Mouse (Mus musculus): ENCODE measurements around the gene Ren1. TPM values are rescaled to one million over a fixed set of nuclear protein-coding genes. Genes with fewer than 3 reads are reported as not detected.
"Not testable (repeated sequence)": the region's sequence is repeated elsewhere in the genome, so short reads cannot be mapped to it uniquely, and the experiment has no call there.

Gene Ren1
- total RNA-seq, 2 experiments from 2014 or later = 0.20 TPM; not detected in 1

DNA sequence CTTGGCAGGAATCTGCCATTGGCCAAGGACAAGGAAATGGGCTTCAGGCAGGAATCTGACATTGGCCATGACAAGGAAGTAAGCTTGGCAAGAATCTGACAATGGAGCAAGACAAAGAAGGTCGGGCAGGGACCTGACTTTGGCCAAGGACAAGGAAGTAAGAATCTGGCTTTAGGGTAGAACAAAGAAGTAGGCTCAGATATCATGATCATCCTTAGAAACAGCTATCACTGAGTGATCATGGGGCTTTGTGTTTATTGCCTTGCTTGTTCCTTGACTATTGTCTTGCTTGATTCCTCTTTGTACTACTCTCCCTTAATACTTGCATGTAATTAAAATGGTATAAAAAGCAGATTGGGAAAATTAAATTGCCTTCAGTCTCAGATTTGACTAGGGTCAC, 9.9 kb upstream of the Ren1 start:
- not testable (repeated sequence) for DNase-seq (ENCODE audit: low spot score in 2 of 2)

DNA sequence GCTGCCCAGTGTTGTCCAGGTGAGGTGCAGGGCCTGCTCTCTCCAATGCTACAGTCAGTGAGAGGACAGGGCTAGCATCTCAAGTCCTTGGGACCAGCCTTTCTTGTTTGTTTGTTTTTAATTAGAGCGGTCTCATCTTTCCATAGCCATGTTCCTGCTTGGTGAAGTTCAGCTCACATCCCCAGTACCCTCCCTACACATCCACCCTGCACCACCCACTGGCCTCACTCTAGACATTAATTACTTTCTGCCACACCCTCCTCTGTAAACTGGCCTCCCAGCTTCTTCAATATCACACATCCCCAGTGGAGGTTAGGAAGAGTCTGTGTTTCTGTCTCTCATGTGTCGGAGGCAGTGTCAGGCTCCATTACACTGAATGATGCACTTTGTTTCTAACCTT, 6.0 kb upstream of the Ren1 start:
- no peak for DNase-seq (ENCODE audit: low spot score in 2 of 2)

DNA sequence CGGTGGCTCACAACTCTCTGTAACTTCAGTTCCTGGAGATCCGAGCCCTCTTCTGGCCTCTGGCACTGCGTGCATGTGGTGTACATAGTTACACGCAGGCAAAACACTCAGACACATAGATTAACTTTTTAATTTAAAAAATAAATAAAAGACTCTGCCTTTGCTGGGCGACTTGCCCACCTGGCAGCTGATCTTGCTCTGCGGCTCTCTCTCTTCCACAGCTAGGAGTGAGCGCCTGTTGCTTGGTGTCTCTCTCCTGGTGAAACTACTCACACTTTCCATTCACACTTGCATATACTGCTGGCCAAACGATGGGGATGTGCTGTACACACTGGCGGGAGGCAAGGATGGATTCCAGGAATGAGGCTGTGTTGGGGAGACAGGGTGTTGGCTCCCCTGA, 3.8 kb upstream of the Ren1 start:
- DNase-seq (ENCODE audit: low spot score in 2 of 2) = no peak

DNA sequence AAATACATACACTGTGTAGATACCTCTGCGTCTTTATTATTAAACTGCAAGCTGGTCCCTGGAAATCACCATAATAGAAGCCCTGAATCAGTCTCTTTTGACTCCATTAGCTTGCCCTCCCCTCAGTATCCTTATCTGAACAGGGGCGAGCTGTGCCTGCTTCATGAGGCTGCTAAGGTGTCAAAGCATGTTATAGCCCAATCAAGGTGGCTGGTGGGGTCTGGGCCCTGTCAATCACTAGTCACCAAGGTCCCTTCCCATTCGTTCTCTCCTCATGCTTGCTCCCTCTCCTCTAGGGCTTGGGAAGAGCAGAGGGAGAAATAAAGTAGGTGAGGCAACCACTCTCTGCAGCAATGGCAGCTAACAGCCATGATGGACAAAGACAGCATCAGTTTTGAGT, 3.1 kb upstream of the Ren1 start:
- no peak for DNase-seq (ENCODE audit: low spot score in 2 of 2)

DNA sequence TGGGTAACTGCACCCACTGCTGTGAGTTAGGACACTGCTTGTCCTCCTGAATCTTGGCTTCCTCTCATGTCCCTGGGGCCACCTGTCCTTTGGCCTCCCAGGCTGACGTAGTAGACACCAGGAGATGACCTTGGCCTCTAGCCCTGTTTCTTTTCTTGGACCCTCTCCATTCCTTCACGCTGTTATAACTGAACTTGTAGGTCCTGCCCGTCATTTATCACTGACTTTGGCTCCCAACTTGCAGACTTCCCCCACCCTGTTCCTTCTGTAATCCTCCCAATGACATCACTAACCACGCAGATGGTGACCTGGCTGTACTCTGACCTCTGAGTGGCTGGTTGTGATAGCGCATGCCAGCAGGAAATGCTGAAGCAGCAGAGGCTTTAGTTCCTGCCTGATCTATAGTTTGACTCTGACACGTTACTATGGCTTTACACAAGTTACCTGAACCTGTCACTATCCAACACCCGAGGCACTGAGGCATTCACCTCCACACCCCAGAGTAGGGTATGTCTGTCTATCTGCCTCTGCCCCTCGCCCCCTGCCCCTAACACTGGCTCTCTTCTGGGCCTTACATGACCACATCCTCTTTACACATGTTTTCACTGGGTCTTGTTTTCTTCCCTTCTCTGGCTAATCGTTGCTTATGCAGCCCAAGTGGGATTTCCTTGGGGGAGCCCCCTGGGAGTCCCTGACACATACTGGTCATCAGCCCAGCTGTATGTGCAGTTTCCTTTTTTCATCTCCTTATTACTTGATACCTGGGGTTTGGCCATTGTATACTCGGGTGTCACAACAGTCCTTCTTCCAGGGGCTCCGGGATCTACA, 2.4 kb upstream of the Ren1 start:
- DNase-seq (ENCODE audit: low spot score in 2 of 2) = no peak

DNA sequence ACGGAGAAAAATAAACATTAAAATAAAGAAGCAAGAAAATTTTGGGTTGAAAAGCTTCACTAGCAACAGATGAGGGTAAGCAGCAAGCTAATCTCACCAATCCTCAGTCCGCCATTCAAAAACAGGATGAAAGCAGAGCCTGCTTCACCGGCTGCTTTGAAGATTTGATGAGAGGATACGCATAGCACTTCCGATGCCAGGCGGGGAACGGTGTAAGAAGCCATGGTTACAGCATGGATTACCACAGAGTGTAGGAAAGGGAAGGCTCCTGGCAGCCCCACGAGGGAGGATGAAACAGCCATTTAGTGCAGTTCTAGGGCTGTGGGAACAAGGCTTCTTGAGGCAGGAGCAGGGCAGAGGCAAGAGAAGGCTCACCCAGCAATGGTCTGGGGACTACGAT, 1.5 kb downstream of the Ren1 start:
- peak in 1 of 2 experiments; percentile 29 for DNase-seq (ENCODE audit: low spot score in 2 of 2)

DNA sequence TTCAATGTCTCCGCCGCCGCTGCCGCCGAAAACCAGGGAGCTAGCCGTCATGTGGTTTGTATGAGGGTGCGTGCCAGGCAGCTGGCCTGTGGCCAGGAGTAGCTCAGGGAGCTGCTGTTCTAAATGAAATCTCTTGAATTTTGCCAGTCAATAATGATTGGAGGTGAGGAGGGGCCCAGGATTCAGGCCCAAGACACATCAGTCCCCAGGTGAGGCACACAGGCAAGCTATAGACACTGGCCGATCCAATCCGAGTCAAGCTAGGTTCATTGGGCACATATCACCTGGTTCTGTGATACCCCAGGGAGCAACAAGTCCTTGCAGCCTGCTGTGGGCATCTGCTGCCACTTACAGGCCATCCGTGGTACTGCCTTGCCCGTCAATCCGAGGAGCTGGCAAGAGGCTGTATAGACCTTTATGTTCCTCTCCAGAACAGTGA, 3.1 kb downstream of the Ren1 start:
- peak; percentile 71 to 89 for DNase-seq (ENCODE audit: low spot score in 2 of 2)

DNA sequence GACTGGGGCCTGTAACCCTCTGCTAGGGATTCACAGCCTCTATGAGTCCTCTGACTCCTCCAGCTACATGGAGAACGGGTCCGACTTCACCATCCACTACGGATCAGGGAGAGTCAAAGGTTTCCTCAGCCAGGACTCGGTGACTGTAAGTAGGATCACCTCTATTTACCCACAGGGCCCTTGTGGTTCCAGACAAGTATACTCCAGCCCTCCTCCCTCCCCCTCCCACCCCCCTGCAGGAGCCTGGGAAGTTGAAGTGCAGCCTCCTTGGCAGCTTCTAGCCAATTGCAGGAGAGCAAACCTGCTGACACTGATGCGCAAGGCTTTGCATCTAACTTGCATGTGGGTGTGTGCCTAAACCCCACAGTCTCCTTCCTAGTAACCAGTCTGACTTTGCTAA, 5.2 kb downstream of the Ren1 start:
- no peak for DNase-seq (ENCODE audit: low spot score in 2 of 2)

DNA sequence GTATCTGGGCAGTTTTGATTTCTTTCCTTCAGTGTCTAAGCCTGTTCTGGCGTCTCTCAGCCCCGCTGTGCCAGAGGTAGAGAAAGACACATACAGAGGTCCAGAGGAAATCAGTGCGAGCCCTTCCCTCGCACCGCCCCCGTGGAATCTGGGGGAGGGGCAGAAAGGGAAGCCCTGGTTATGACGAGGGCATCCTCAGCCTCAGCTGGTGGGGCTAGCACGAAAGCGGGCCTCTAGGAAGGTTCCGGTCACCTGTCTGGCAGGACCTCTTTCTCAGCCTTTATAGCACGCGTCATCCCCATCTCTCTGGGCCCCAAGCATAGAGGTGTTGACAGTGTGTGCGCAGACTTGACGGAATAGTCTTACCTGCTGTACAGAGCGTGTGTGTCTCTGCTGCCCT, 5.6 kb downstream of the Ren1 start:
- no peak for DNase-seq (ENCODE audit: low spot score in 2 of 2)

DNA sequence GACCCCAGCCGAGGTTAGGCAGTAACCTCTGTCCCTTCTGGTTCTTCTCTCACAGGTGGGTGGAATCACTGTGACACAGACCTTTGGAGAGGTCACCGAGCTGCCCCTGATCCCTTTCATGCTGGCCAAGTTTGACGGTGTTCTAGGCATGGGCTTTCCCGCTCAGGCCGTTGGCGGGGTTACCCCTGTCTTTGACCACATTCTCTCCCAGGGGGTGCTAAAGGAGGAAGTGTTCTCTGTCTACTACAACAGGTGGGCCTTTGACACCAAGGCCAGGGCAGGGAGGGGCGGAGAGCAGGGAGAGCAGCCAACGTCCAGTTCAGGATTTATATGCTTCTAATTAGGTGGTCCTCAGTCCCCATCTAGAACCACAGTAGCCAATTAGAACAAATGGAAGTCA, 6.0 kb downstream of the Ren1 start:
- no peak for DNase-seq (ENCODE audit: low spot score in 2 of 2)

DNA sequence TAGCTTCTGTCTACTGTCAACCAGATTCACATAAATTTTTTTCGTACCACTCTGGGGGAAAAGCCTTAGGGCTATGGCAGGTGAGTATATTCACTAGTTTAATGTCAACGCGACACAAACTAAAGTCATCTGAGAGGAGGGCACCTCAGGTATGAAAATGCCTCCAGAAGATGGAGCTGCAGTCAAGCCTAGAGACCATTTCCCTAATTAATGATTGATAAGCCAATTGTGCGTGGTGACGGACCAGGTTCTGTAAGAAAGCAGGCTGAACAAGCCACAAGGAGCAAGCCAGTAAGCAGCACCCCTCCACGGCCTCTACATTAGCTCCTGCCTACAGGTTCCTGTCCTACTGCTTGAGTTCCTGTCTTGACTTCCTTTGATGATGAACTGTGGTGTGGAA, 10.7 kb downstream of the Ren1 start:
- no peak for DNase-seq (ENCODE audit: low spot score in 2 of 2)

DNA sequence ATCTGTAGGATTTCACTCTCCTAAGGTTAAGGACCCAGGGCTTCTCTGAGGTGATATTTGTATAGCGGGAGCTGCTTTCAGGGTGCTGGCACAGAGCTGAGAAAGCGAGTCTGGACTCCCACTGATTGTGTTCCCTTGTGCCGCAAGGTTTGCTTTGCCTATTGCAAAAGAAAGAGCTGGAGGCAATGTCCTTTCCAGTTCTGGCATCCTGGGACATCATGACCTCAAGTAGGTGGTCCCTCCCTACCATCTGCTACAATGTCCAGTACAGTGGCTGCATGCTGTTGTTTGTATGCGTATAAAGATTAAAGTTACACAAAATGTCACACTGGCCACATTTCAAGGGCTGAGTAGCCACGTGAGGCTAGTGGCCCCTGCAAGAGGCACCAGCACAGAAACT, 11.8 kb downstream of the Ren1 start:
- no peak for DNase-seq (ENCODE audit: low spot score in 2 of 2)

DNA sequence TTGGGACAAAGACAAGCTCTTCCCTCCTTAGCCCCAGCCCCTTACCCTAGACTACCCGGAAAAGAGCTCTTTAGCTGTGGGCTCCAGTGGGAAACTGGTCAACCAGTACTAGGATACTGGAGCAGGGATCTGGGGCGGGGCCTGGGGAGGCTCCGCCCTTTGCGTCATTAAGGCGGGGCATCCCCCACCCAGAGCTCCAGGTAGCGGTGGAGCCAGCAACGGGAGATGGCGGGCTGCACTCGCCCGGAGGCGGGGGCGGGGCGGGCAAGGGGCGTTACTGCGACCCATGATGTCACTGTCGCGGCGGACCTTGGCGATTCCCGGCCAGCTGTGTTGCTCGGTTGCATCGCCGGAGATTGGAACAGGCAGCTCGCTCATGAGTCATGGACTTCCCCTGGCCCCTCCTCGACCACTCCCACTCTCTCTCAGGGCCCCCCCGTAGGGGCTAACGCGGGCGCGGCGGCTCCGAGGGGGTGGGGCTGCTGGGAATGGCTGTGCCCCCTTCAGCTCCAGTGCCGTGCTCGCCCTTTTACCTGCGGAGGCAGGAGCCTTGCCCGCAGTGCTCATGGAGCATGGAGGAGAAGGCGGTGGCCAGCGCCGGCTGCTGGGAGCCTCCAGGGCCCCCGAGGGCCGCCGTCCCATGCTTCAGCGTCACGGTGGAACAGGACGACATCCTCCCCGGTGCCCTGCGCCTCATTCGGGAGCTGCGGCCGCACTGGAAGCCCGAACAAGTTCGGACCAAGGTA, 13.1 kb downstream of the Ren1 start, which contains the start of gene Etnk2:
Gene Etnk2, plus strand, starts transcription at position 297 of the 746 bp plus-strand sequence.
- peak; percentile 40 to 53 for DNase-seq (ENCODE audit: low spot score in 2 of 2)

DNA sequence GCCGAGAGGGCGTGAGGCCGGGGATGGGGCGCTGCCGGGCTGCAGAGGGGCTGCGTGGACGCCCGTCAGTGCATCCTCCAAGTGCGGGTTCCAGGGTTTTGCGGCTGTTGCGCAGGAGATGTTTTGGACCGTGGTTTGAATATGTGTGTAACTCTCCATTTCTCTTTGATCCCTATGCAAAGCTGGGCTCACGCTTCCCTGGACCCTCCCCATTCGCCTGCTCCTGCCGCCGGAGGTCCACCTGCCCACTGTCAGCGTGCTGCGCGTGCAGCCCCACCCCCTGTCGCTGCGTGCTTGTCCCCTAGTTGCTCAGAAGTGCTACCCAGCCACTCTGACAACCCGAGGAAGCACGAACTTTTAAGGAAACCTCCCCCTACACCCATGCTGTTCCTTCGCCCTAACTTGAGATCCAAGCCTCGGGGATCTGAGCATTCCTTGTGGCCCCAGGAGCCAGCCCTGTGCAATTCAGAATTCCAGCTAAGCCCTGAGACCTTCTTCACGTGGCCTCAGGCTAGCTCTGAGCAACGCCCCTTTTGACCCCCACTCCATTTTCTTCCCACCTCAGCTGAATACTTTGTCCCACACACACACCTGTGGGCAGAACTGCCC, 13.8 kb downstream of the Ren1 start:
- no peak for DNase-seq (ENCODE audit: low spot score in 2 of 2)

DNA sequence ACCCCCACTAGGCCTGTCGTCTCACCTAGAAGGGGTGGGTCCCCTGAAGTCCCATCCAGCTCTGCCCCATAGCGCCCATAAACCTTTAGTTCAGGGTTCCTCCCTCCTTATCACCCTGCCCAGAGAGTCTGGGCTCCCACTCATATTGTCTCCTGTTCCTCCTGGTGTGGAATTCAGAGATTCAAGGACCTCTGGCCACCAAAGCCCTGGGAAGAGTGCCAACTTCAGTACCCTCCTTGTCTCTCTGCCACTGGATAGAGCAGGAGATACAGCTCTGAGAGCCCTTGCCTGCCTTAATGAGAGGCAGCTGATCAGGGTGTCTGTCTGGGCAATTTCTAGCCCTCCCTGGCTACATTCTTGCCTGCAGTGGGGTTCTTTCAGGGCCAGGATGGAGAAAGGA, 14.6 kb downstream of the Ren1 start:
- DNase-seq (ENCODE audit: low spot score in 2 of 2) = no peak

DNA sequence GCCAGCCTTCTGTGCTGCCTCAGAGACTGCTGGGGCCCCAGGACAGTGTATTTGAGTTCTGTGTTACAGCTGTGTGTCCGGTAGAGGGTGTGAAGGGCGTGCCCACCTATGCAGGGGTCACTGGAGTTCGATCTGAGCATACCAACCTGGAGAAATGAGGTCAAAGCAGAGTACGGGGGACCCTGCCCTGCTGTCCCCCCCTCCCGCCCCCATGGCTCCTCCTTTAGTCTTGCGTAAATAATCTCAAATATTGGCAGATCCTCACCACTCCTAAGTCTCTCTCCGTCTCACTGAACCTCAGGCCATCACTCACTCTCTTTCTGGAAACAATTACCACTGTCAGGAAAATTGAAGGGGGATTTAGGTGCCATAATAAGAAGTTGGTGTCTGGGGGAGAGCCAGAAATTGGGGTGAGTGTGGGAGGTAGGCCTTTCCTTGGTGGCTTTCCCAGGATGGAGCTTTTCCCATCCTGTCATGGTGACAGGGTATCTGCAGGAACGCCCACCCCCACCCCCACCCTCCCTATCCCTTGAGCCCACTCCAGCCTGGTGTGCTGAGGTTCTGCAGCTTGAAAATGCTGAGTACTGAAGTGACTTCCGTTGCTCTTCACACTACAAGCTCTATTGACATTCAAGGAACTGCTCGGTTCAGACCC, 16.8 kb downstream of the Ren1 start:
- no peak for DNase-seq (ENCODE audit: low spot score in 2 of 2)

DNA sequence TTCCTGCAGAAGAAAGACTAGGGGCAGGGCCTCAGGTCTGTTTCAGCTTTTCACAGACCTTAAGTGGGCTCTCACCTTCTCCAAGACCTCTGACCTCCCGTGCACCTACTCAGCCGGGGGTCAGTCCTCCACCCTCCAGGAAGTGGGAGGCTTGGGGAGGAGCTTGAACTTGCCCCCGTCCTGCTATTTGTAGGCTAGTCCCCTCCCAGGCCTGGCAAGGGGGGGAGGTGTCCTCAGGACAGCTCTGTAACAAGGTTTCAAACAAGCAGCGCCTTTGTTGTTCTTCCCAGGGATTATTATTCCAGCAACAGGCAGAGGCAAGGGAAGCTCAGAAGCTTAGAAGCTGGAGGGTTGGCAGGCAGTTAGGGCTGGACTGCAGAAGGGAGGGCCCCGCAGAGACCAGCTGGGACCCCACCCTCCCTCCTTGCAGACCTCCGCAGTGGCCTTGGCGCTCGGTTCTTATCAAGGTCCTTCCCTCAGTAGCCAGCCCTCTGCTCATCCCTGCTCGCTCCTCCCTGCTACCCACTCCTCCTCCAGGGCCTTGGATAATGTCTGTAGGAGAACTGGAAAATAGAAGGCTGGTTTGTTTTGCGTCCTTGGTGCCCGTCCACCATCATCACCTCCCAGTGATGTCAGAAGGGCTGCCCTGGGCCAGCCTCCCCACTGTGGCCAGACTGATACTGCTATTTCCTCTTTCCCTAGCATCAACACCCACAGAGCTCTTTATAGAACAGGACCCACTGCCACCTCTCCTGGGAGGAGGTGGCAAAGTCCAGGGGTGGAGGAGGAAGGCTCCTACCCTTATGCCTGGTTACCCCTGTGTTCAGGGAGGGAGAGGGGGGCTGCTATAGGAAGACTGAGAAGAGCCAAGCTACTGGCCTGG, 17.5 kb downstream of the Ren1 start:
- no peak for DNase-seq (ENCODE audit: low spot score in 2 of 2)

DNA sequence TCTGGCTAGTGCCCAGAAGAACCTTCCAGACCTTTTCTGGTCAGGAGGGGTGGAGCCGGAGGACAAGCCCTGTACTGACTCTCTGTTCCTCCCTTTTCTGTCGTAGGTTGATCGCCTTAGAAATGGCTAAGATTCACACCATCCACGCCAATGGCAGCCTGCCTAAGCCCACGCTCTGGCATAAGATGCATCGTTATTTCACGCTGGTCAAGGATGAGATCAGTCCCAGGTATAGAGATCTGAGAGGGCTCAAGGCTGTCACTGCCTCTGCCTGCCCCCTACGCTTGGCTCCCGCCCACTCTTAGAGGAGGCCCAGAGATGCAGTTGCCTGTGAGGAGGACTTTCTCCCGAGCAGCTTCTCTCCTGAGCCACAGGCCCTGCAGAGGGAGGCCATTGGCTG, 18.3 kb downstream of the Ren1 start:
- no peak for DNase-seq (ENCODE audit: low spot score in 2 of 2)

DNA sequence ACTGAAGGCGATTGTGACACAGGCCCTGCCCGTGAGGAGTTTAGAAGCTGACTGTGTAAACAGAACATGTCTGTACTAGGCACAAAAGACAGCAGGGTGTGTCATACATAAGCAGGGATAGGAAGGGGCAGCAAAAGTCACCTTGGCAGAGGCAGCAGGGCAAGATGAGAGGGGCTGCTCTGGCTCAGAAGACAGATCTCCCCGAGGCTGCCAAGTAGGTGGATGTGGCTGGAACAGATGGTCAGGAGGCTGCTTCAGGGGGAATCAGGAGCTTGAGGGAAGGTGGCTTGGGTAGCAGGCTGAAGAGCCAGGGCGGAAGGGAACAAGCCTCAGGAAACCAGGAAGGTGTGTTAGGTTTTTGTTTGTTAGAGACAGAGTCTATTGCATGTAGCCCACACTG, 20.0 kb downstream of the Ren1 start:
- no peak for DNase-seq (ENCODE audit: low spot score in 2 of 2)

DNA sequence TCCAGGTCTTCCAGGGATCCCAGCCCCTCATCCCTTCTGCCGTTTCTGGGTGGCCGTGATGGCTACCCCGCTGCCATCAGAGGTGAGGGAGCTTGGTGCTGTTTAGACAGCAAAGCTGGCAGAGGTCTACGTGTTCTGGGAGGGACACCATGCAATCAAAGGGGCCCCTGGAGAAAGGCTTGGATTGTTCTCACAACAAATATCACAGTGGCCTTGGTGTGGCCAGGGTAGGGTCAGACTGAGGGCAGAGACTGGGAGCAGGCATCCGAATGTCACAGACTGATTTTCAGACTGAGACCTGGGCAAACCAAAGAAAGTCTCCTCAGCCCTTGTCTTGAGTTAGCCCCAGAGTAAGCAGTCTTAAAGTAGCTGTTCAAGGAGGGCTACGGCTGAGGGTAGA, 21.1 kb downstream of the Ren1 start:
- DNase-seq (ENCODE audit: low spot score in 2 of 2) = no peak

DNA sequence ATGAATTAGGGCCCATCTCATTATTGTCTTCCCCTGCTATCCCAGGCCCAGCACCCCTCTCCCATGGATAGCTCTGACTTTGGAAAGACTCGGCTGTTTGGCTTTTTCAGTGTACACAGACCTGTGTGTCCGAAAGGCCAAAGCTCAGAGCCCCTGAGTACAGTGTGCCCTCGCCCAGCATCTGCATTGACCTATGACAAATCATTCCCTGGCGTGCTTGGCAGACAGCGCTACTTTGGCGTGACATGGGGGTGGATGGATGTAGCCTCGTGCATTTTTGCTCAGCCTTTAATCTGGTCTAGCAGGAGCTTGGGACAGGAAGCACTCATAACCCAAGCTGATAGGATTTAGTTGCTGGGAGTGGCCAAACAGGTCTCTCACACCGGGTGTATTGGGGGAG, 21.8 kb downstream of the Ren1 start:
- no peak for DNase-seq (ENCODE audit: low spot score in 2 of 2)
